Mouse (Mus musculus): ENCODE data around the gene Olfr1469.
"Not testable (repeated sequence)": the region's sequence is repeated elsewhere in the genome, so short reads cannot be mapped to it uniquely, and the experiment has no call there.

Olfr1469 gene

DNA sequence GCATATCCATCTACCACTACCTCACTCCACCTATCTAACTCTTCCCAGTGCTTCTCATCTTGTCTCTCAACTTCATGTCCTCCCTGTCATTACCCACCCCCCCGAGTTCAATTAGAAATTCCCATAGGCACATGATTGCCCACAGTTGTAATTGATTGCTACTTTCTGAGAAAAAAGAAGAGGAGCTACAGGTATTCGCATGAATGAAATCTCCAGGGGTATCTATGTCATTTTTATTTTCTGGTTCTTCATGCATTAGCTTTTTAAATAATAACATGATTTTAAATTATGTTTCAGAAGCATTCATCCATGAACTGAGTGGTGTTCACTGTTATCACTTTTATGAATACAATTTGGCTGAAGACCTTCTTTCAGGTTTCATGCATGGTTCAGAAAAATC lies at the start of gene Olfr1469:
Gene Olfr1469 (plus strand): TSS at position 301 of the 400 bp plus-strand sequence.
- no peak for DNase-seq

- DNase-seq = no peak
Observed at GRCm38 (mm10) chr19:13361936-13362335, 45.7 kb upstream of the Olfr1469 start, which contains the start of gene Olfr1467. TSS of gene Olfr1467 (plus strand) at chr19:13362236.

- not testable (repeated sequence) for DNase-seq
Observed at GRCm38 (mm10) chr19:13443109-13443508, 35.5 kb downstream of the Olfr1469 start, which contains the start of gene Olfr1471. TSS of gene Olfr1471 (plus strand) at chr19:13443409.

DNA sequence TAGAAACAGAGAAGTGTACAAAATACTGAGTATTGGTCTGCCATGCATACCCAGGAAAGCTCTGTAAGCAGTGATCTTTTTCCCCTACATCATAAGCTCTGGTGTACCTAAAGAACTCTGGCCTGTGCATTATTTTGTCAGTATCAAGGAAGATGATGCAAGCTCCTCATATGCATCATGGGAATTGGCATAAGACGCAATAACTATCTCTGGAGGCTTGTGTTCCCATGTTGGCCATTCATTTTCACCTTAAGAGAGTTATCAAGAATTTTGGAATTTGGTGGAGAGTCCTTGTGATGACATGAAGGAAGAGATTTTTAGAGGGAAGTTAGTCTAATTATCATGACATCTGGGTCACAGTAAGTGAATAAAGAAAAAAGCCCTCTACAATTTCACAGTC lies 48.3 kb downstream of the Olfr1469 start, which contains the start of gene Olfr1472:
Gene Olfr1472 (minus strand): TSS at position 101 of the 400 bp plus-strand sequence.
- DNase-seq = no peak
